Mouse (Mus musculus) heart, postnatal 0 days (tissue): ENCODE results near the gene Lrrc20.

Source experiments
- CTCF ChIP-seq: IDR thresholded peaks from 2 replicates; pipeline ENCODE4 v1.5.1; 2016; ENCODE audit warnings: antibody characterized with exemption, control low read depth, low read depth
- EP300 ChIP-seq: IDR thresholded peaks from 2 replicates; pipeline ENCODE4 v1.6.1; 2016; ENCODE audit warnings: antibody characterized with exemption, low read depth

DNA sequence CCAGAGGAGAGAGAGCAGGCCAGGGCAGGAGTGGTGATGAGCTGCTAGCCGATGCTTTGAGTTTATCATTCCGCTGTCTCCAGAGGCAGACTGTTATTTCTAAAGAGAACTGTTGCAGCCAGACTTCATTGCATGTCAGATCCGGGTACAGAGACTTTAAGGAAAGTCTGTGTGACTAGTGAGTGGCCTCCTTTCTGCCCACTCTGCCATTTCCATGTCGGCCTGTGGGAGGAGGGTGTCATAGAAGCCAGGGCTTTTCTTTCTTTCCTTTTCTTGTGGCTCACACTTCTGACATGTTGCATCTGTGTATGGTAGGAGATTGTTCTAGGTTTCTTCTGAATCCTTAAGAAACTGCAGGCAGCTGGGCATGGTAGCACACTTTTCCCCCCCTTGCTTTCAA, 88.8 kb downstream of the Lrrc20 start:
- TF ChIP-seq EP300 (no peak), CTCF (no peak)
